Mouse (Mus musculus) embryonic fibroblast, embryonic 13.5 days (primary cell): ENCODE data around the gene Slc4a2.

ENCODE experiments used
- CTCF ChIP-seq: IDR thresholded peaks from 2 replicates; pipeline ENCODE4 v1.5.1; 2011; ENCODE audit warnings: mild to moderate bottlenecking, control low read depth, low read length, moderate library complexity, borderline replicate concordance; ENCODE audit not compliant: insufficient read depth
- POLR2A ChIP-seq: IDR thresholded peaks from 2 replicates; pipeline ENCODE4 v1.6.1; 2011; ENCODE audit warnings: low read depth, mild to moderate bottlenecking, control low read depth, low read length, moderate library complexity

GRCm38 (mm10) chr5:24409466-24409865 lies 14.2 kb upstream of the Slc4a2 start:
- TF ChIP-seq CTCF (no peak), POLR2A (no peak)
